Mouse (Mus musculus): Measurements from ENCODE around the gene Sptbn1. TPM values are rescaled to one million over a fixed set of nuclear protein-coding genes. Genes with fewer than 3 reads are reported as not detected.

Sptbn1 gene
- 149 and 159 TPM in 2 replicates for polyA plus RNA-seq (2015; fragmentation: Nextera tagmentation; extraction: Ambion mirVana)

- WGBS, result under 1% methylated on average over 31 of the region's 81 CpGs
- Histone ChIP-seq H3K4me3 (replicated peaks; ENCODE audit: low read length) (peak within 1 kb of the TSS; percentile 99), H3K9ac (replicated peaks; ENCODE audit: low read depth, low read length) (peak within 1 kb of the TSS; percentile 98), H3K27me3 (replicated peaks; ENCODE audit: control insufficient read depth, insufficient read depth, low read length) (0 out of 2 replicates have a peak, but pooled peaks cover 2% of the 10 kb centered on the region), H3K4me2 (ENCODE audit: low read length) (peak within 1 kb of the TSS; percentile 71), H3K36me3 (ENCODE audit: control insufficient read depth, insufficient read depth) (no peaks in the 10 kb centered on the region), H3K27ac (ENCODE audit: low read length) (peak within 1 kb of the TSS; percentile 93), H3K4me1 (replicated peaks; ENCODE audit: control insufficient read depth, insufficient read depth, low read length) (peaks cover 23% of the 10 kb centered on the region), H3K9me3 (ENCODE audit: control insufficient read depth, low read length) (no peaks in the 10 kb centered on the region)
- ATAC-seq, result peak; percentile 96
Measured at GRCm38 (mm10) chr11:30267892-30268647, at the start of gene Sptbn1. Gene Sptbn1, minus strand, starts transcription at chr11:30268175.

GRCm38 (mm10) chr11:30294279-30294678, 26.3 kb upstream of the Sptbn1 start:
- Histone ChIP-seq H3K4me3 (replicated peaks; ENCODE audit: low read length) (no peak overlapping the region), H3K4me1 (replicated peaks; ENCODE audit: control insufficient read depth, insufficient read depth, low read length) (no peaks in the 10 kb centered on the region), H3K9ac (replicated peaks; ENCODE audit: low read depth, low read length) (no peak overlapping the region), H3K9me3 (ENCODE audit: control insufficient read depth, low read length) (no peaks in the 10 kb centered on the region), H3K36me3 (ENCODE audit: control insufficient read depth, insufficient read depth) (no peaks in the 10 kb centered on the region), H3K27ac (ENCODE audit: low read length) (no peak overlapping the region), H3K4me2 (ENCODE audit: low read length) (no peak overlapping the region), H3K27me3 (replicated peaks; ENCODE audit: control insufficient read depth, insufficient read depth, low read length) (no peaks in the 10 kb centered on the region)
- ATAC-seq, result no peak

- no peak for ATAC-seq
- no peaks in the 10 kb centered on the region for H3K9me3 ChIP-seq (ENCODE audit: control insufficient read depth, low read length)
- H3K4me1 ChIP-seq (replicated peaks; ENCODE audit: control insufficient read depth, insufficient read depth, low read length), result no peaks in the 10 kb centered on the region
- WGBS, result 93% methylated on average over 3 of the region's 3 CpGs
- no peak overlapping the region for H3K27ac ChIP-seq (ENCODE audit: low read length)
- no peak overlapping the region for H3K4me3 ChIP-seq (replicated peaks; ENCODE audit: low read length)
- no peaks in the 10 kb centered on the region for H3K27me3 ChIP-seq (replicated peaks; ENCODE audit: control insufficient read depth, insufficient read depth, low read length)
- H3K36me3 ChIP-seq (ENCODE audit: control insufficient read depth, insufficient read depth), result no peaks in the 10 kb centered on the region
- H3K9ac ChIP-seq (replicated peaks; ENCODE audit: low read depth, low read length), result no peak overlapping the region
- no peak overlapping the region for H3K4me2 ChIP-seq (ENCODE audit: low read length)
Measured at GRCm38 (mm10) chr11:30292221-30293160, 24.5 kb upstream of the Sptbn1 start.

- no peak for ATAC-seq
- 58% methylated on average over 8 of the region's 8 CpGs for WGBS
- no peaks in the 10 kb centered on the region for H3K9me3 ChIP-seq (ENCODE audit: control insufficient read depth, low read length)
- H3K36me3 ChIP-seq (ENCODE audit: control insufficient read depth, insufficient read depth), result no peaks in the 10 kb centered on the region
- H3K27ac ChIP-seq (ENCODE audit: low read length), result no peak overlapping the region
- no peak overlapping the region for H3K4me3 ChIP-seq (replicated peaks; ENCODE audit: low read length)
- no peaks in the 10 kb centered on the region for H3K27me3 ChIP-seq (replicated peaks; ENCODE audit: control insufficient read depth, insufficient read depth, low read length)
- no peak overlapping the region for H3K4me2 ChIP-seq (ENCODE audit: low read length)
- no peaks in the 10 kb centered on the region for H3K4me1 ChIP-seq (replicated peaks; ENCODE audit: control insufficient read depth, insufficient read depth, low read length)
- H3K9ac ChIP-seq (replicated peaks; ENCODE audit: low read depth, low read length), result no peak overlapping the region
Measured at GRCm38 (mm10) chr11:30291155-30291554, 23.2 kb upstream of the Sptbn1 start.

GRCm38 (mm10) chr11:30289470-30290431, 21.8 kb upstream of the Sptbn1 start:
- no peak for ATAC-seq

GRCm38 (mm10) chr11:30288075-30288474, 20.1 kb upstream of the Sptbn1 start:
- Histone ChIP-seq H3K36me3 (ENCODE audit: control insufficient read depth, insufficient read depth) (no peaks in the 10 kb centered on the region), H3K27me3 (replicated peaks; ENCODE audit: control insufficient read depth, insufficient read depth, low read length) (no peaks in the 10 kb centered on the region), H3K9ac (replicated peaks; ENCODE audit: low read depth, low read length) (no peak overlapping the region), H3K27ac (ENCODE audit: low read length) (no peak overlapping the region), H3K9me3 (ENCODE audit: control insufficient read depth, low read length) (no peaks in the 10 kb centered on the region), H3K4me2 (ENCODE audit: low read length) (no peak overlapping the region), H3K4me3 (replicated peaks; ENCODE audit: low read length) (no peak overlapping the region), H3K4me1 (replicated peaks; ENCODE audit: control insufficient read depth, insufficient read depth, low read length) (no peaks in the 10 kb centered on the region)
- WGBS, result 91% methylated on average over 2 of the region's 2 CpGs
- ATAC-seq, result no peak

More at GRCm38 (mm10) chr11:30289470-30290431, 21.8 kb upstream of the Sptbn1 start:
- H3K4me3 ChIP-seq (replicated peaks; ENCODE audit: low read length), result no peak overlapping the region
- H3K9ac ChIP-seq (replicated peaks; ENCODE audit: low read depth, low read length), result no peak overlapping the region
- WGBS, result 38% methylated on average over 7 of the region's 7 CpGs
- no peak overlapping the region for H3K4me2 ChIP-seq (ENCODE audit: low read length)
- no peaks in the 10 kb centered on the region for H3K36me3 ChIP-seq (ENCODE audit: control insufficient read depth, insufficient read depth)
- H3K27me3 ChIP-seq (replicated peaks; ENCODE audit: control insufficient read depth, insufficient read depth, low read length), result no peaks in the 10 kb centered on the region
- H3K9me3 ChIP-seq (ENCODE audit: control insufficient read depth, low read length), result no peaks in the 10 kb centered on the region
- no peaks in the 10 kb centered on the region for H3K4me1 ChIP-seq (replicated peaks; ENCODE audit: control insufficient read depth, insufficient read depth, low read length)
- H3K27ac ChIP-seq (ENCODE audit: low read length), result no peak overlapping the region

- ATAC-seq, result no peak
- H3K27ac ChIP-seq (ENCODE audit: low read length), result no peak overlapping the region
- H3K4me3 ChIP-seq (replicated peaks; ENCODE audit: low read length), result no peak overlapping the region
- H3K4me2 ChIP-seq (ENCODE audit: low read length), result no peak overlapping the region
- H3K36me3 ChIP-seq (ENCODE audit: control insufficient read depth, insufficient read depth), result no peaks in the 10 kb centered on the region
- no peak overlapping the region for H3K9ac ChIP-seq (replicated peaks; ENCODE audit: low read depth, low read length)
- H3K9me3 ChIP-seq (ENCODE audit: control insufficient read depth, low read length), result no peaks in the 10 kb centered on the region
- H3K4me1 ChIP-seq (replicated peaks; ENCODE audit: control insufficient read depth, insufficient read depth, low read length), result no peaks in the 10 kb centered on the region
- WGBS, result 53% methylated on average over 2 of the region's 2 CpGs
- H3K27me3 ChIP-seq (replicated peaks; ENCODE audit: control insufficient read depth, insufficient read depth, low read length), result no peaks in the 10 kb centered on the region
Measured at GRCm38 (mm10) chr11:30283710-30284109, 15.7 kb upstream of the Sptbn1 start.

GRCm38 (mm10) chr11:30281096-30281495, 13.1 kb upstream of the Sptbn1 start:
- H3K4me3 ChIP-seq (replicated peaks; ENCODE audit: low read length), result no peak overlapping the region
- WGBS, result 84% methylated on average over 5 of the region's 5 CpGs

More at GRCm38 (mm10) chr11:30281096-30281495, 13.1 kb upstream of the Sptbn1 start:
- Histone ChIP-seq H3K9me3 (ENCODE audit: control insufficient read depth, low read length) (no peaks in the 10 kb centered on the region), H3K4me1 (replicated peaks; ENCODE audit: control insufficient read depth, insufficient read depth, low read length) (no peaks in the 10 kb centered on the region), H3K4me2 (ENCODE audit: low read length) (no peak overlapping the region), H3K27me3 (replicated peaks; ENCODE audit: control insufficient read depth, insufficient read depth, low read length) (no peaks in the 10 kb centered on the region), H3K27ac (ENCODE audit: low read length) (no peak overlapping the region), H3K9ac (replicated peaks; ENCODE audit: low read depth, low read length) (no peak overlapping the region), H3K36me3 (ENCODE audit: control insufficient read depth, insufficient read depth) (no peaks in the 10 kb centered on the region)
- ATAC-seq, result no peak

Measured in forebrain, embryonic 16.5 days (tissue).